Mouse (Mus musculus): ENCODE measurements around the gene Gm21891.
"Not testable (repeated sequence)": the region's sequence is repeated elsewhere in the genome, so short reads cannot be mapped to it uniquely, and the experiment has no call there.

Gene Gm21891

DNA sequence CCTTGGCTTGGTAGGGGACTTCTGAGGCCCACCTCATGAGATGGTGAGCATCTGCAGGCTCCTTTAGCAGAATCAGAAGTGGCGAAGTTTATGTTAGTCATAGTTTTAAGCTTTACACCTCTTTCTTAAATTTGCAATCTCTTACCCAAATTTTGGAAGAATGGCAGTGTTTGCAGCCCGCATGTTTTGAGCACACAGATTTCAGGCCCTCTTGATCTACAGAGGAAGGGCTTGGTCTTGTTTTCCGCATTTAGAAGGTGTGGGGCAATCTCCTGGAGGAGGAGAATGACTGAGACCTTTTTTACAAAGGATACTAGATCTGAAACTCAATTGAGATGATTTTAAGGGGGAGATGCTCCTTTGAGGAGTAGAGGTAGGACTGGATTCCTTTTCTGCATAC lies at the start of gene Gm21891:
TSS of gene Gm21891 (minus strand) at position 101 of the 400 bp plus-strand sequence.
- not testable (repeated sequence) for DNase-seq

DNA sequence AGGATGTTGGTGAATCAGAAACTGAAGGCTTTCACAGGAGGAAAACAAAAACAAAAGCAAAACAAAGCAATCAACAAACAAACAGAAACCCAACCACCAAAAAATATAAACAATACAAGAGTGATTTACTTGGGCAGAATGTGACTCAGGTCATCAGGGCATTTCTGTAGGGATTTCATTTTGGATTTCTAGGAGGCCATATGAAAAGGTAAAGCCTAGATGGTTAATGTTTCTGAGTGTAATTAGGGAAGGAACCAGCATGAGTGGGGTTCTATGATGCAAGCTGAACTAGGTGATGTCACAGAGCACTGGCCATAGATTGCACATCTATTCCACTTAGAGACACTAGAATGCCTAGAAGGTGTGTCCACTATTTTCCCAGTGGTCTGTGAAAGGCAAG lies 28.4 kb upstream of the Gm21891 start, which contains the start of gene Gm21425:
TSS of gene Gm21425 (plus strand) at position 301 of the 400 bp plus-strand sequence.
- DNase-seq, result not testable (repeated sequence)
